Mouse (Mus musculus) neural tube, embryonic 12.5 days (tissue): ENCODE results near the gene Ror2. TPM values are rescaled to one million over a fixed set of nuclear protein-coding genes. Genes with fewer than 3 reads are reported as not detected.

ENCODE experiments used
- ATAC-seq: fragments of 200-750 bp; cut with Nextera tagmentation; 2 replicates; pipeline ENCODE4 v1.8.0; 2017; ENCODE audit warnings: low read depth, mild to moderate bottlenecking, moderate TSS enrichment, moderate library complexity; ENCODE audit not compliant: low FRiP score
- H3K27ac ChIP-seq: fragments of 300-500 bp; sonication (generic); 2 replicates; pipeline ENCODE4 v1.5.1; 2016
- H3K27me3 ChIP-seq: fragments of 300-500 bp; sonication (generic); replicated peaks from 2 replicates; pipeline ENCODE4 v1.6.1; 2016; ENCODE audit warnings: mild to moderate bottlenecking
- H3K36me3 ChIP-seq: fragments of 300-500 bp; sonication (generic); 2 replicates; pipeline ENCODE4 v1.6.1; 2016; ENCODE audit warnings: mild to moderate bottlenecking
- H3K4me1 ChIP-seq: fragments of 300-500 bp; sonication (generic); 2 replicates; pipeline ENCODE4 v1.6.1; 2016
- H3K4me2 ChIP-seq: fragments of 300-500 bp; sonication (generic); replicated peaks from 2 replicates; pipeline ENCODE4 v1.6.1; 2016; ENCODE audit warnings: mild to moderate bottlenecking
- H3K4me3 ChIP-seq: fragments of 300-500 bp; sonication (generic); 2 replicates; pipeline ENCODE4 v1.5.1; 2016
- H3K9ac ChIP-seq: fragments of 300-500 bp; sonication (generic); 2 replicates; pipeline ENCODE4 v1.6.1; 2016; ENCODE audit warnings: mild to moderate bottlenecking
- H3K9me3 ChIP-seq: fragments of 300-500 bp; sonication (generic); 2 replicates; pipeline ENCODE4 v1.6.1; 2016; ENCODE audit warnings: mild to moderate bottlenecking
- WGBS: fragments of 180-500 bp; shearing (Covaris S2); methylation state at CpG from one replicate; pipeline ENCODE4 v1.1.7; 2016; 5-methylcytosine and 5-hydroxymethylcytosine counted together
- polyA plus RNA-seq: library from polyadenylated mRNA; unstranded; fragments of >200 nt; fragmentation: Nextera tagmentation; extraction: Ambion mirVana; gene quantifications from 2 replicates; pipeline ENCODE4 v1.2.1, GENCODE M21; 2016

The Ror2 gene
- polyA plus RNA-seq, 1 experiment from 2014 or later: 10.7 TPM

DNA sequence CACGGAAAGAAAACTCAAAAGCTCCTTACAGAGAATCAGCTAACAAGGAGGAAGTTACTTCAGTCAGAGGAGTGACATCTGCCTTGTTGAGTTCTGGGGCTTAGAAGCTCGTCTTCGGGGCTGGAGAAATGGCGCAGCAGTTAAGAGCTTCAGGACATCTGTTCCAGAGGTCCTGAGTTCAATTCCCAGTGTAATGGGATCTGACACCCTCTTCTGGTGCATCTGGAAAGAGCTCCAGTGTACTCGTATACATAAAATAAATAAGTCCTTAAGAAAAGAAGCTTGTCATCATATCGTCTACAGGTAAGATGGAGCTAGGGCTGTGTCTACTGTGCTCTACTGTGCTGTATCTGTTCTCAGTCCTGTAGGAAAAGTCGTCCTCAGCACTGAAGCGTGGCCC lies 19.3 kb upstream of the Ror2 start:
- H3K36me3 ChIP-seq: no peaks in the 10 kb centered on the region

GRCm38 (mm10) chr13:53302688-53303087 lies 16.8 kb upstream of the Ror2 start:
- Histone ChIP-seq H3K9me3 (no peaks in the 10 kb centered on the region), H3K4me3 (no peak overlapping the region), H3K27me3 (no peaks in the 10 kb centered on the region), H3K36me3 (no peaks in the 10 kb centered on the region), H3K4me2 (no peak overlapping the region), H3K4me1 (no peaks in the 10 kb centered on the region), H3K9ac (no peak overlapping the region), H3K27ac (no peak overlapping the region)
- 32% methylated on average over 10 of the region's 10 CpGs for WGBS
- ATAC-seq: no peak

More for the DNA sequence above, 19.3 kb upstream of the Ror2 start:
- Histone ChIP-seq H3K9me3 (no peaks in the 10 kb centered on the region), H3K4me1 (peaks cover 13% of the 10 kb centered on the region; the same call in 1 of the 2 replicates), H3K9ac (no peak overlapping the region), H3K4me2 (no peak overlapping the region), H3K4me3 (no peak overlapping the region), H3K27me3 (no peaks in the 10 kb centered on the region), H3K27ac (no peak overlapping the region)
- ATAC-seq: no peak
- WGBS: 88% methylated on average over 8 of the region's 8 CpGs

DNA sequence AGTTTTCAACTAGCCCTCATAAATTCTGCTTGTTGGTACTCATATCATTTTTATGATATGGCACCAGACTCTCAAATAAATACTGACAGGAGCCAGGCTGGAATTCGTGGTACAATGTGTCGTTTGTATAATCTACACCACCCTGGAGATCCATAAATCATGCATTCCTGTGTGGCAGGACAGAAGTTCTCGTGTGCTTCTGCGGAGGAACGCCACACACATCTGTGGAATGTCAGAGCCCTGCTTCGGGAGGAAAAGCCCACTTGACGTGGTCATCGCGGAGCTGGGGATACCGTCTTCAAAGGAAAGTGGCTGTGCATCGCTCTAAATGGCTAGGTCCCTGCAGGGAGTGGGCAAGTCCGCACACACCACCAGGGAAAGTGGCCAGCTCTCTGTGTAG lies 7.1 kb upstream of the Ror2 start:
- no peak for ATAC-seq
- Histone ChIP-seq H3K9me3 (no peaks in the 10 kb centered on the region), H3K4me3 (no peak overlapping the region), H3K27ac (no peak overlapping the region), H3K4me2 (no peak overlapping the region), H3K9ac (no peak overlapping the region), H3K27me3 (no peaks in the 10 kb centered on the region), H3K36me3 (no peaks in the 10 kb centered on the region), H3K4me1 (no peaks in the 10 kb centered on the region)
- WGBS: 60% methylated on average over 12 of the region's 12 CpGs

GRCm38 (mm10) chr13:53292244-53292643 lies 6.3 kb upstream of the Ror2 start:
- Histone ChIP-seq H3K4me1 (no peaks in the 10 kb centered on the region), H3K9me3 (no peaks in the 10 kb centered on the region), H3K27me3 (no peaks in the 10 kb centered on the region), H3K36me3 (no peaks in the 10 kb centered on the region), H3K27ac (no peak overlapping the region), H3K4me2 (no peak overlapping the region), H3K9ac (no peak overlapping the region), H3K4me3 (no peak overlapping the region)
- ATAC-seq: no peak
- 43% methylated on average over 3 of the region's 3 CpGs for WGBS

GRCm38 (mm10) chr13:53285261-53285755 lies 616 bp downstream of the Ror2 start:
- under 1% methylated on average over 35 of the region's 35 CpGs for WGBS
- H3K27ac ChIP-seq: no peak overlapping the region
- ATAC-seq: no peak; the same call in 1 of the 2 replicates

DNA sequence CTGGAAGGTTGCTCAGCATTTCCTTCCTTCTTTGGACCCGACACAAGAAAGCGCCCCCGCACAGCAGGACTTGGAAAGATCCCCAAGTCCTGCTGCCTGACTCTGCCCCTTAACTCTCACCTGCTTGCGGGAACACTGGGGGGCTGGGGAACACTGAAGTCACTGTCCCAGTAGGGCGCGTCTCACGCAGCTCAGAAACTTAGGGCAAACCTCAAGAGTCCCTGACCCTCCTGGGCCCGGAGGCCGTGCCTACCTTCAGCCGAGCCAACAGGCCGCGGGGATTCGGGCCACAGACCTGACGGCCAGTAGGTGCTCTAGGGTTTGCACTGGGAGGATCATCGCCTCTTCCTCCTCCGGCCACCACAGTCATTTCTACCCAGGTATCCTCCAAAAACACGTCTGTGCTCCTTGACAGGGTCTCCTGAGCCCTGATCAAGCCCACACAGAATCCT lies 1.2 kb downstream of the Ror2 start:
- ATAC-seq: 0 out of 2 replicates have a peak, but pooled peaks have one; percentile 10
- under 1% methylated on average over 17 of the region's 17 CpGs for WGBS
- Histone ChIP-seq H3K27ac (no peak overlapping the region), H3K9ac (peak overlapping the region; percentile 66), H3K4me2 (peak overlapping the region; percentile 83), H3K36me3 (no peaks in the 10 kb centered on the region), H3K9me3 (no peaks in the 10 kb centered on the region), H3K4me3 (peak overlapping the region; percentile 47), H3K4me1 (peaks cover 17% of the 10 kb centered on the region), H3K27me3 (peaks cover 9% of the 10 kb centered on the region; the same call in 1 of the 2 replicates)

More at GRCm38 (mm10) chr13:53285261-53285755, 616 bp downstream of the Ror2 start:
- H3K4me2 ChIP-seq: peak overlapping the region; percentile 83
- H3K4me1 ChIP-seq: peaks cover 17% of the 10 kb centered on the region
- H3K27me3 ChIP-seq: peaks cover 9% of the 10 kb centered on the region; the same call in 1 of the 2 replicates
- no peaks in the 10 kb centered on the region for H3K36me3 ChIP-seq
- H3K4me3 ChIP-seq: peak overlapping the region; percentile 47
- H3K9me3 ChIP-seq: no peaks in the 10 kb centered on the region
- peak overlapping the region; percentile 66 for H3K9ac ChIP-seq

DNA sequence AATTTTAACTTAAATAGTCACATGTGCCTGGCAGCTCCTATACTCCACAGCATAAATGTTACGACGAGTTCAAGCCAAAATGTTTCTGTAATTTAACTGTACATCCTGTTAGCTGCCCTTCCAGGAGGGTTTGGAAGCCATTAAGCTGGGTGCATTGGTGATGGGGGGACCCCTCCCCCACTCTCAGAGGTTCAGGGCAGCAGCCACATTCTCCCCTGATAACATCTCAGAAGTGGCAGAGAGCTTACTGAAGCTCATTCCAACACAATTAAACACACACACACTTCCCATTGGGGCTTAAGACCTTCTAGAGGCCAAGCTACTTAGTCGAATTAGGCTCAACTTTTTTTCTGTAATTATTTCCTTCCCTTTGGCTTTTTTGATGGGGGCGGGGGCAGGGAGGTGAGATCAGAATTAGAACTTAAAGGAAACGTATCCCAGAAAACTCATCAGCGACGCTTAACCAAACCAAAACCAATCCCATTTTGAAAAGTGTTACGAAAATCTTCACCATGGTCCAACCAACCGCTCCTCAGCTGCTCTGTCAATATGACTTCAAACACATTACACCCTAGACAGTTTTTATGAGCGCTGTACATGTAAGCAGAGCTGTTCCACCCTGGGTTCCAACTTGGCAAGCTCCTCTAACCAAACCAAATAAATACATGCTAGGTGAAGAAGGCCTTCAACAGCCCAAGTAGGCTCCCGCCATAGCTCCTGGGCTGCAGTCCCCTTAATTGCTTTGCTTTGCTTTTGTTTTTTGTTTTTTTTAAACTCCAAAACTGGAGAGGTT lies 4.1 kb downstream of the Ror2 start:
- Histone ChIP-seq H3K36me3 (no peaks in the 10 kb centered on the region), H3K9me3 (no peaks in the 10 kb centered on the region), H3K4me2 (no peak overlapping the region), H3K4me3 (no peak overlapping the region), H3K27ac (no peak overlapping the region), H3K9ac (no peak overlapping the region), H3K27me3 (peaks cover 9% of the 10 kb centered on the region; the same call in 1 of the 2 replicates), H3K4me1 (peaks cover 23% of the 10 kb centered on the region)
- no peak for ATAC-seq
- WGBS: 68% methylated on average over 11 of the region's 11 CpGs

- H3K27ac ChIP-seq: no peak overlapping the region
- no peak for ATAC-seq
- no peaks in the 10 kb centered on the region for H3K27me3 ChIP-seq
- H3K4me2 ChIP-seq: no peak overlapping the region
- H3K36me3 ChIP-seq: no peaks in the 10 kb centered on the region
- H3K9ac ChIP-seq: no peak overlapping the region
- H3K4me3 ChIP-seq: no peak overlapping the region
- WGBS: 67% methylated on average over 10 of the region's 10 CpGs
- H3K4me1 ChIP-seq: peaks cover 15% of the 10 kb centered on the region
- no peaks in the 10 kb centered on the region for H3K9me3 ChIP-seq
Measured at GRCm38 (mm10) chr13:53278908-53279307, 7.0 kb downstream of the Ror2 start.

DNA sequence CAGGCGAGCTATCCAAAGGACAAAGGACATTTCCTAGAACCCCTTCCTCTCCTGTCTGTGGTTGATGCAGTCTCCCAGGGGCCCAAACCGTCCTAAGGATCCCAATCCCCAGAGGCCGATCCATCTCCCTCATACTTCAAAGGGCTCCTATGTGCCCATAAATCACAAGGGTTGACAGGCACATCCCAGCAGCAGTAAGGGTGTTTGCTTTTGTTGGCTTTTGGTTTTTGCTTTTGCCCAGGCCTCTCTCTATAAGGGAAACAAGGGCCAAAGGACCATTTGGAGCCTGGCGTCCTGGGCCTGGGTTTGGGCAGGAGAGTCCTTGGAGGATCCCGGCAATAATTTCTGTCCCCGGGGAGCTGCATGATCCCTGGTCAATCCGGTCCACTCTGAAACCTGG lies 9.5 kb downstream of the Ror2 start:
- no peaks in the 10 kb centered on the region for H3K36me3 ChIP-seq
- no peak overlapping the region for H3K4me3 ChIP-seq
- 11% methylated on average over 7 of the region's 7 CpGs for WGBS
- H3K4me2 ChIP-seq: no peak overlapping the region; the same call in 1 of the 2 replicates
- H3K9me3 ChIP-seq: no peaks in the 10 kb centered on the region
- H3K27me3 ChIP-seq: no peaks in the 10 kb centered on the region
- ATAC-seq: no peak
- peak overlapping the region; percentile 22; the same call in 1 of the 2 replicates for H3K9ac ChIP-seq
- H3K4me1 ChIP-seq: peaks cover 15% of the 10 kb centered on the region
- H3K27ac ChIP-seq: no peak overlapping the region

DNA sequence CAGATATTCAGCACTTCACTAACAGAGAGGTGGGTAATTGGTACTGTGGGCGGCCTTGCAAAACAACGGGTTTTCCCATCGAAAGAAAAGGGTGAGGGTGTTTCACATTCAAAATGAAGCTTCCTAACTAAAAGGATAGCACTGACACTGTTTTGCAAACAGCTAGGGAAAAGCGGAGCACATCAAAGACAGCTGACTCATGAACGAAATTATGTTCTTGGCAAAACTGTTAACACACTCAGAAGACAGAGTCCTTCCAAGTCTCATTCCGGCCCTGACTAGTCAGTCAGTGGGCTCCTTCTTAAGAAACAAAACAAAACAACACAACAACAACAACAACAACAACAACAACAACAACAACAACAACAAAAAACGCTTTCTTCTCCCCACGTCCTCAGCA lies 10.1 kb downstream of the Ror2 start:
- no peak overlapping the region for H3K4me3 ChIP-seq
- no peaks in the 10 kb centered on the region for H3K27me3 ChIP-seq
- H3K9me3 ChIP-seq: no peaks in the 10 kb centered on the region
- WGBS: 42% methylated on average over 8 of the region's 8 CpGs
- H3K4me1 ChIP-seq: peaks cover 15% of the 10 kb centered on the region
- no peaks in the 10 kb centered on the region for H3K36me3 ChIP-seq
- H3K9ac ChIP-seq: no peak overlapping the region
- H3K27ac ChIP-seq: no peak overlapping the region
- ATAC-seq: no peak
- H3K4me2 ChIP-seq: no peak overlapping the region

DNA sequence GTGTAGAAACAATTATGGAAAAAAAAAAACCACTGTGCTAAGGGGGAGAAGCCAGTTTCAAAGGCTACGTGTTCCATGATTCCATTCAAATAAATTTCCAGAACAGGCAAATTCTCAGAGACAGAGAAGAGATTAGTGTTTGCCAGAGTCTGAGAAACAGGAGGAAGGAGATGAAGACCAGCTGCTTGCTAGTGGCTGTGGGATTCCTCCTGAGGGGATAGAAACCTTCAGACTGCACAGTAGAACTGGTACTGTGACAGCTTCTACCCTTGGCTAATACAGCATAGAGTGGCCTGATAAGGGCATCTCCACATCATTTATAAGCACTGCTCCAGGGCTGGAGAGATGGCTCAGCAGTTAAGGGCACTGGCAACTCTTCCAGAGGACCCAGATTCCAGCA lies 11.2 kb downstream of the Ror2 start:
- no peak overlapping the region for H3K9ac ChIP-seq
- no peak overlapping the region for H3K27ac ChIP-seq
- WGBS: 58% methylated on average over 1 of the region's 1 CpGs
- H3K4me1 ChIP-seq: peaks cover 15% of the 10 kb centered on the region
- H3K4me3 ChIP-seq: no peak overlapping the region
- H3K9me3 ChIP-seq: no peaks in the 10 kb centered on the region
- no peaks in the 10 kb centered on the region for H3K27me3 ChIP-seq
- no peaks in the 10 kb centered on the region for H3K36me3 ChIP-seq
- ATAC-seq: no peak
- no peak overlapping the region for H3K4me2 ChIP-seq

DNA sequence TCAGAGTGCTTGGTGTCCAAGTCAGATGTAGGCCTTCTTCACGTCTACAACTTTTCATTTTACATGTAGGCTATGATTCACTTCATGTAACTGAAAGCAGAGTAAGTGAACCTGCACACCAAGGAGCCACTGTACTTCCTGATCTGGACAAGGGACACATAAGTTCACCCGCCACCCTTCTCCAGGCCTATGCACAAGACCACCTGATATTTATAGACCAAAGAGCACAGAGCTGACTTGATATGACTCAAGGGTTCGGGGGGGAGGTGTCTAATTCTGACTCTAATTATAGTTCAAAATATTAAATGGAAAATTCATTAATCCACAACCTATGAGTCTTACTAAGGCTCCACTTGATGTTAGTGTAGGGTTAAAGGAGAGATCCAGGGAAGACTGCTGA lies 14.3 kb downstream of the Ror2 start:
- Histone ChIP-seq H3K36me3 (no peaks in the 10 kb centered on the region), H3K27me3 (no peaks in the 10 kb centered on the region), H3K4me3 (no peak overlapping the region), H3K4me1 (peaks cover 8% of the 10 kb centered on the region), H3K9ac (no peak overlapping the region), H3K9me3 (no peaks in the 10 kb centered on the region), H3K4me2 (no peak overlapping the region), H3K27ac (no peak overlapping the region)
- ATAC-seq: no peak
- 89% methylated on average over 3 of the region's 3 CpGs for WGBS
